Comparison of ENCODE assay signal across 8 mouse cellular contexts in genomic region chr12:25098161-25098550, GRCm38 (mm10). TPM values are rescaled to one million over a fixed set of nuclear protein-coding genes. Genes with fewer than 3 reads are reported as not detected.
DNase-seq lines count a peak whose midpoint lies in the region; ATAC-seq and TF ChIP-seq lines count a peak whose summit lies in the region.

No protein-coding gene starts in this region.

- intact Hi-C loops in heart, adult 2 months (cut with DNase I), result loop anchor here (10.0 kb wide), 3 partner anchors 437 to 1347 kb away; partner anchors contain the start of gene Rnf144a
- intact Hi-C loops in heart, postnatal 14 days (cut with DNase I), result loop anchor here (5.0 to 10.0 kb wide), 3 partner anchors 64 to 977 kb away; no protein-coding TSS in a partner anchor
- intact Hi-C loops in left cerebral cortex, postnatal 25 days (cut with DNase I), result loop anchor here (5.0 to 10.0 kb wide), 6 partner anchors 71 to 994 kb away; no protein-coding TSS in a partner anchor

- H3K9me3 ChIP-seq in forebrain, embryonic 15.5 days, result no peaks in the 10 kb centered on the region
- no peaks in the 10 kb centered on the region for H3K9me3 ChIP-seq in lung, embryonic 16.5 days (ENCODE audit: control insufficient read depth, low read length)

- H3K79me3 ChIP-seq in C2C12 (ENCODE audit: low read depth), result peaks cover 22% of the 10 kb centered on the region

- H3K4me2 ChIP-seq in forebrain, embryonic 15.5 days (replicated peaks), result peak overlapping the region; percentile 95
- H3K4me2 ChIP-seq in lung, embryonic 16.5 days (ENCODE audit: low read depth, low read length), result peak overlapping the region; percentile 93

- TF ChIP-seq CTCF in heart, adult 2 months (IDR thresholded peaks at IDR 0.05), result no peak
- no peak for TF ChIP-seq CTCF in C2C12 (IDR thresholded peaks at IDR 0.05; ENCODE audit: control insufficient read depth, insufficient read depth, insufficient read length)

- DNase-seq in heart, adult 2 months, result no peak
- no peak for DNase-seq in heart, postnatal 14 days
- peak; percentile 54 for DNase-seq in thymus, postnatal 14 days
- no peak for DNase-seq in left cerebral cortex, postnatal 25 days (ENCODE audit: low spot score in 2 of 2)

- no peaks in the 10 kb centered on the region for H3K79me2 ChIP-seq in heart, adult 2 months (replicated peaks; ENCODE audit: control insufficient read depth, insufficient read depth, low read length)
- H3K79me2 ChIP-seq in C2C12 (ENCODE audit: control insufficient read depth, insufficient read depth), result peaks cover 28% of the 10 kb centered on the region

- peak overlapping the region; percentile 77 for H3ac ChIP-seq in C2C12 (ENCODE audit: control insufficient read depth, insufficient read length, low read depth)

- H3K9ac ChIP-seq in heart, adult 2 months (ENCODE audit: low read depth, low read length), result peak overlapping the region; percentile 64
- H3K9ac ChIP-seq in forebrain, embryonic 15.5 days (replicated peaks), result peak overlapping the region; percentile 77
- H3K9ac ChIP-seq in lung, embryonic 16.5 days (ENCODE audit: low read length), result peak overlapping the region; percentile 68

- peak overlapping the region; percentile 63 for H3K4me3 ChIP-seq in heart, adult 2 months
- peak overlapping the region; percentile 26 for H3K4me3 ChIP-seq in C2C12 (ENCODE audit: insufficient read depth, poor library complexity, severe bottlenecking)
- peak overlapping the region; percentile 85 for H3K4me3 ChIP-seq in forebrain, embryonic 15.5 days
- H3K4me3 ChIP-seq in lung, embryonic 16.5 days (ENCODE audit: low read length), result peak overlapping the region; percentile 74

- ATAC-seq in forebrain, embryonic 15.5 days (replicated peaks), result no peak
- 0 out of 2 replicates have a peak, but pooled peaks have one; percentile 0 for ATAC-seq in lung, embryonic 16.5 days (ENCODE audit: low read depth)
- no peak for ATAC-seq in megakaryocyte-erythroid progenitor cell, adult 5-6 weeks (replicated peaks; ENCODE audit: low FRiP score, low TSS enrichment, poor library complexity, severe bottlenecking)

- 15% methylated on average over 10 of the region's 10 CpGs for WGBS in heart, adult 2 months
- 0% methylated on average over 10 of the region's 10 CpGs for WGBS in forebrain, embryonic 15.5 days
- 0% methylated on average over 5 of the region's 10 CpGs for WGBS in lung, embryonic 16.5 days

- TF ChIP-seq POLR2A in heart, adult 2 months (IDR thresholded peaks at IDR 0.05; ENCODE audit: insufficient read depth, low read depth, low read length), result no peak

- peak overlapping the region; percentile 98 for H3K27ac ChIP-seq in heart, adult 2 months
- H3K27ac ChIP-seq in forebrain, embryonic 15.5 days (replicated peaks), result peak overlapping the region; percentile 93
- H3K27ac ChIP-seq in lung, embryonic 16.5 days (ENCODE audit: low read length), result peak overlapping the region; percentile 99

- no peaks in the 10 kb centered on the region for H3K27me3 ChIP-seq in heart, adult 2 months (ENCODE audit: control insufficient read depth, insufficient read depth, low read length)
- no peaks in the 10 kb centered on the region for H3K27me3 ChIP-seq in C2C12 (ENCODE audit: control insufficient read depth, insufficient read depth, insufficient read length)
- H3K27me3 ChIP-seq in forebrain, embryonic 15.5 days, result 0 out of 2 replicates have a peak, but pooled peaks cover 1% of the 10 kb centered on the region
- H3K27me3 ChIP-seq in lung, embryonic 16.5 days (ENCODE audit: control insufficient read depth, insufficient read depth, low read depth, low read length), result no peaks in the 10 kb centered on the region

- TF ChIP-seq EP300 in heart, adult 2 months (IDR thresholded peaks at IDR 0.05; ENCODE audit: insufficient read depth, low read depth, low read length), result no peak

- no peaks in the 10 kb centered on the region for H3K4me1 ChIP-seq in heart, adult 2 months (ENCODE audit: control insufficient read depth, insufficient read depth, low read length)
- peaks cover 48% of the 10 kb centered on the region for H3K4me1 ChIP-seq in forebrain, embryonic 15.5 days
- H3K4me1 ChIP-seq in lung, embryonic 16.5 days (replicated peaks; ENCODE audit: control insufficient read depth, insufficient read depth, low read length), result peaks cover 28% of the 10 kb centered on the region

- no peaks in the 10 kb centered on the region for H3K36me3 ChIP-seq in heart, adult 2 months (ENCODE audit: control insufficient read depth, insufficient read depth, low read length)
- H3K36me3 ChIP-seq in C2C12 (ENCODE audit: control insufficient read depth, insufficient read depth), result peaks cover 14% of the 10 kb centered on the region
- H3K36me3 ChIP-seq in forebrain, embryonic 15.5 days, result no peaks in the 10 kb centered on the region
- H3K36me3 ChIP-seq in lung, embryonic 16.5 days (ENCODE audit: control insufficient read depth, insufficient read depth, low read length), result no peaks in the 10 kb centered on the region

TF ChIP-seq in C2C12, 6 proteins besides CTCF, POLR2A, EP300 and RAD21:
- no peak for TF ChIP-seq MYOG (IDR thresholded peaks at IDR 0.05; ENCODE audit: control insufficient read depth, extremely low read depth, insufficient read length)
- no peak for TF ChIP-seq FOSL1 (IDR thresholded peaks at IDR 0.05; ENCODE audit: insufficient read depth, low read length, poor library complexity, severe bottlenecking)
- TF ChIP-seq USF1 (IDR thresholded peaks at IDR 0.05; ENCODE audit: low read depth), result no peak
- no peak for TF ChIP-seq MYOD1 (IDR thresholded peaks at IDR 0.05; ENCODE audit: control insufficient read depth, insufficient read length, low read depth)
- TF ChIP-seq CEBPB (IDR thresholded peaks at IDR 0.05; ENCODE audit: low read depth), result no peak
- TF ChIP-seq MAX (IDR thresholded peaks at IDR 0.05), result no peak
TF ChIP-seq in C2C12: peak in this region for 0.

RNA-seq across cellular contexts. Expression of gene Id2, which starts 1.2 kb away (rescaled TPM):
- total RNA-seq in heart, adult 2 months (2021), result 10 to 100 TPM in 1 of 2 experiments, 1 to 10 TPM in 1; 9.3 to 11.9 TPM
- polyA plus RNA-seq in heart, adult 2 months (2012; rRNA removed), result 26.7 and 27.8 TPM in 2 replicates
- total RNA-seq in heart, postnatal 14 days (2021), result 10 to 100 TPM; 13.6 to 14.6 TPM
- polyA plus RNA-seq in C2C12 (2012; fragmentation: generic; extraction: Trizol), result 68.1 TPM
- polyA plus RNA-seq in forebrain, embryonic 15.5 days (2015; fragmentation: Nextera tagmentation; extraction: Ambion mirVana), result 509 and 581 TPM in 2 replicates
- polyA plus RNA-seq in lung, embryonic 16.5 days (2015; fragmentation: Nextera tagmentation; extraction: Ambion mirVana), result 562 and 618 TPM in 2 replicates
- 7.7 and 25.1 TPM in 2 replicates for total RNA-seq in megakaryocyte-erythroid progenitor cell, adult 5-6 weeks (2014; fragmentation: Nextera tagmentation)
- total RNA-seq in megakaryocyte-erythroid progenitor cell, adult 5-6 weeks (2017), result 7.5 and 25.9 TPM in 2 replicates
- total RNA-seq in left cerebral cortex, postnatal 25 days (2021), result 100 to 1,000 TPM; 148 to 163 TPM

Comparison
In these comparisons a context has a peak if more than half of its experiments do, and no peak if none do; other contexts are left out.
1. H3K4me3 ChIP-seq: peak in every context shown above with its lines; median percentile 85 in forebrain, embryonic 15.5 days; 74 in lung, embryonic 16.5 days; 63 in heart, adult 2 months; 26 in C2C12.
2. RNA of gene Id2, which starts 1.2 kb away (total RNA-seq): 148 to 163 TPM in left cerebral cortex, postnatal 25 days; 7.5 to 25.9 TPM in megakaryocyte-erythroid progenitor cell, adult 5-6 weeks, 13.6 to 14.6 TPM in heart, postnatal 14 days and 9.3 to 11.9 TPM in heart, adult 2 months; every median in the first group is over 4 times any median in the second.
3. Peak in every context shown above with its lines, with median percentiles within 50 percentile points of each other: H3K27ac ChIP-seq and H3K9ac ChIP-seq.